Mouse (Mus musculus): ENCODE results near the gene Dact2.

- TF ChIP-seq NRF1 (IDR thresholded peaks at IDR 0.05; ENCODE audit: insufficient read depth, low read depth, low read length, poor library complexity, severe bottlenecking): no peak
- no peak for TF ChIP-seq POLR2A (IDR thresholded peaks at IDR 0.05; ENCODE audit: control insufficient read depth in 1 of 2, insufficient read depth in 1 of 2, low read depth in 1 of 2, low read length in 2 of 2, poor library complexity in 1 of 2)
- no peak for TF ChIP-seq TCF12 (IDR thresholded peaks at IDR 0.05; ENCODE audit: low read depth, low read length)
- no peak for TF ChIP-seq TAL1 (IDR thresholded peaks at IDR 0.05; ENCODE audit: low read length)
- TF ChIP-seq MAFK (IDR thresholded peaks at IDR 0.05; ENCODE audit: borderline replicate concordance, low read depth, low read length): no peak
- no peak for TF ChIP-seq CTCF (IDR thresholded peaks at IDR 0.05 in 2 of 3, conservative IDR thresholded peaks at IDR 0.05 in 1 of 3; ENCODE audit: control insufficient read depth in 1 of 3, insufficient read depth in 1 of 3, low read depth in 2 of 3, low read length in 3 of 3, poor library complexity in 1 of 3, severe bottlenecking in 1 of 3)
- TF ChIP-seq EP300 (IDR thresholded peaks at IDR 0.05; ENCODE audit: low read depth in 1 of 2, low read length in 2 of 2): no peak
- no peak for TF ChIP-seq CHD1 (IDR thresholded peaks at IDR 0.05; ENCODE audit: low read depth, low read length)
- TF ChIP-seq RAD21 (IDR thresholded peaks at IDR 0.05; ENCODE audit: low read depth, low read length): no peak
These were observed 43.8 kb upstream of the Dact2 start for GRCm38 (mm10) chr17:14247931-14248330.
